Mouse (Mus musculus) forebrain, embryonic 14.5 days (tissue): ENCODE results near the gene Hdac10. TPM values are rescaled to one million over a fixed set of nuclear protein-coding genes. Genes with fewer than 3 reads are reported as not detected.

ENCODE experiments used
- ATAC-seq: fragments of 200-750 bp; cut with Nextera tagmentation; 2 replicates; pipeline ENCODE4 v1.8.0; 2017; ENCODE audit warnings: mild to moderate bottlenecking, moderate library complexity
- DNase-seq: peaks from one replicate; pipeline ENCODE4 v3.0.0-alpha.2; 2015; ENCODE audit warnings: low spot score
- H3K27ac ChIP-seq: fragments of 300-500 bp; sonication (generic); 2 replicates; pipeline ENCODE4 v1.5.1; 2014; ENCODE audit warnings: low read depth, mild to moderate bottlenecking, control low read depth, low read length, moderate library complexity
- H3K27me3 ChIP-seq: fragments of 300-500 bp; sonication (generic); replicated peaks from 2 replicates; pipeline ENCODE4 v1.6.1; 2014; ENCODE audit warnings: low read length, control low read depth, mixed read lengths; ENCODE audit not compliant: control insufficient read depth, insufficient read depth
- H3K36me3 ChIP-seq: fragments of 300-500 bp; sonication (generic); 2 replicates; pipeline ENCODE4 v1.6.1; 2014; ENCODE audit warnings: low read length, control low read depth; ENCODE audit not compliant: control insufficient read depth, insufficient read depth
- H3K4me1 ChIP-seq: fragments of 300-500 bp; sonication (generic); 2 replicates; pipeline ENCODE4 v1.6.1; 2014; ENCODE audit warnings: antibody characterized with exemption, low read length, control low read depth; ENCODE audit not compliant: control insufficient read depth, insufficient read depth
- H3K4me2 ChIP-seq: fragments of 300-500 bp; sonication (generic); 2 replicates; pipeline ENCODE4 v1.6.1; 2014; ENCODE audit warnings: mild to moderate bottlenecking, control low read depth, low read length
- H3K4me3 ChIP-seq: fragments of 300-500 bp; sonication (generic); 2 replicates; pipeline ENCODE4 v1.5.1; 2014; ENCODE audit warnings: low read depth, low read length, control low read depth
- H3K9ac ChIP-seq: fragments of 300-500 bp; sonication (generic); 2 replicates; pipeline ENCODE4 v1.6.1; 2014; ENCODE audit warnings: mild to moderate bottlenecking, low read length, control low read depth, moderate library complexity
- H3K9me3 ChIP-seq: fragments of 300-500 bp; sonication (generic); replicated peaks from 2 replicates; pipeline ENCODE4 v1.6.1; 2016; ENCODE audit warnings: low read length, control low read depth, mixed read lengths; ENCODE audit not compliant: control insufficient read depth
- WGBS: fragments of 180-500 bp; shearing (Covaris S2); extraction: QIAGEN DNeasy Blood & Tissue Kit; methylation state at CpG from one replicate; pipeline ENCODE4 v1.1.7; 2014; 5-methylcytosine and 5-hydroxymethylcytosine counted together
- polyA plus RNA-seq: library from polyadenylated mRNA; unstranded; fragments of >200 nt; fragmentation: Nextera tagmentation; extraction: Ambion mirVana; gene quantifications from 2 replicates; pipeline ENCODE4 v1.2.1, GENCODE M21; 2014

The Hdac10 gene
- polyA plus RNA-seq, 1 experiment from 2014 or later, result 18.4 TPM

- Histone ChIP-seq H3K27ac (no peak overlapping the region), H3K9ac (no peak overlapping the region), H3K9me3 (no peaks in the 10 kb centered on the region), H3K4me1 (no peaks in the 10 kb centered on the region), H3K27me3 (no peaks in the 10 kb centered on the region), H3K4me2 (no peak overlapping the region), H3K36me3 (peaks cover 100% of the 10 kb centered on the region), H3K4me3 (no peak overlapping the region)
- ATAC-seq, result no peak
- 86% methylated on average over 7 of the region's 7 CpGs for WGBS
- no peak for DNase-seq
These were observed 29.9 kb downstream of the Hdac10 start for GRCm38 (mm10) chr15:89098616-89099015.

DNA sequence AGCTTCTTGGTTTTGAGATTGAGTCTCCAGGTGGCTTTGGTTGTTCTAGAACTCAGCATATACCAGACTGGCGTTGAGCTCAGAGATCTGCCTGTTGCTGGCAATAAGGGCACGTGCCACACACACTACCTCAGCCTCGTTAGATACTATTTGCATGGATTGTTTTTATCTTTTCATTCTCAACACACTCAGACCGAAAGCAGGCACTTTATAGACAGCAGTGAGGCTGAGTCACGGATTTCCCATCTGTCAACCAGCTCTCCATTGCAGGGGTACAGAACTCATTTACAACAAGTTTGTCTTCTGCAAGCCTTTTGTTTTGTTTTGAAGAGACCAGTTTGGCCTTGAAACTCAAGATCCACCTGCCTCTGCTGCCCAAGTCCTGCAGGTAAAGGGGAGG lies 31.1 kb downstream of the Hdac10 start:
- WGBS, result 77% methylated on average over 5 of the region's 5 CpGs

DNA sequence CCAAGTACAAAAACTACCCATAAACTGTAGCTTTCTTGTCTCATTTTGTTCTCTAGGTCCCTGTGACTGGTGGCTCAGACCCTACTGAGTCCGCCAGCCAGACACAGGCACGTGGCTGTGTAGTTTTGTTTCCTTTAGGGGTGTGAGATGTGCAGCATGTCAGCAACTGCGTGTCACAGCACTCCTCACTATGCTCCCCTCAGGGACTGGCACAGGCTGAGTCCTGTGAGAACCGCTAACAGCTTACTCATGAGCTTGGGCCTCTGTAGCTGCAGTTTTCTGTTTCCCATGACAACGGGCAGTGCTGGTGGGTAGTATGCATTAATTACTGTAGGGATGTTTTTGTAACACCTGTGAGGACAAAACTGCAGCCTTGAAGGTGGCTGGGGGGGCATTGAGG lies 36.3 kb downstream of the Hdac10 start:
- ATAC-seq, result no peak

More for the DNA sequence above, 31.1 kb downstream of the Hdac10 start:
- Histone ChIP-seq H3K4me1 (no peaks in the 10 kb centered on the region), H3K9me3 (no peaks in the 10 kb centered on the region), H3K4me2 (no peak overlapping the region), H3K9ac (no peak overlapping the region), H3K36me3 (peaks cover 100% of the 10 kb centered on the region), H3K27me3 (no peaks in the 10 kb centered on the region), H3K27ac (no peak overlapping the region), H3K4me3 (no peak overlapping the region)
- ATAC-seq (no peak), DNase-seq (no peak)

DNA sequence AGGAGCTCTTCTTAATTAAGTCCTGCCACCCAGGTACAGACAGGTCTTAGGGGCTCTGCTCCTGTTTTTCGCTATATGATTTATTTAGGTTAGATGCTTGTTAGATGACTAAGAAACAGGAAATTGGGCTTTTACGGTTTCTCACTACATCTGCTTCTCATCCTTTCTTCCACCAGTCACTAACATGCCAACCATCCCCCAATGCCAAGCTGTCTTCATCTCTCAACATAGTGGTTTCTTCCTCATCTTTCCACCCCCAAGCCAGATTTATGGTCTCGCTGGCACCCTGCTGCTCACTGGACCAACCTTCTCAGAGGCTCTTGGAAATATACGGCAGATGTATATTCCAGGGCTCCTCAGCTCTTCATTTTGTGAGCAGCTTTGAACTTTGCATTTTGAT lies 37.8 kb downstream of the Hdac10 start:
- H3K27me3 ChIP-seq, result no peaks in the 10 kb centered on the region
- 93% methylated on average over 4 of the region's 4 CpGs for WGBS
- H3K9me3 ChIP-seq, result no peaks in the 10 kb centered on the region
- peak overlapping the region; percentile 91; the same call in 1 of the 2 replicates for H3K4me2 ChIP-seq
- ATAC-seq (no peak), DNase-seq (no peak)
- peaks cover 14% of the 10 kb centered on the region for H3K4me1 ChIP-seq
- no peak overlapping the region for H3K4me3 ChIP-seq
- peaks cover 50% of the 10 kb centered on the region for H3K36me3 ChIP-seq
- no peak overlapping the region for H3K9ac ChIP-seq
- H3K27ac ChIP-seq, result no peak overlapping the region

More for the DNA sequence above, 36.3 kb downstream of the Hdac10 start:
- Histone ChIP-seq H3K9ac (no peak overlapping the region), H3K9me3 (no peaks in the 10 kb centered on the region), H3K27me3 (no peaks in the 10 kb centered on the region), H3K4me1 (peaks cover 14% of the 10 kb centered on the region), H3K27ac (no peak overlapping the region), H3K4me2 (no peak overlapping the region), H3K4me3 (no peak overlapping the region), H3K36me3 (peaks cover 51% of the 10 kb centered on the region)
- 80% methylated on average over 5 of the region's 5 CpGs for WGBS
- no peak for DNase-seq

GRCm38 (mm10) chr15:89089248-89090051 lies 39.0 kb downstream of the Hdac10 start:
- peaks cover 50% of the 10 kb centered on the region for H3K36me3 ChIP-seq
- H3K9me3 ChIP-seq, result no peaks in the 10 kb centered on the region
- peak overlapping the region; percentile 95 for H3K9ac ChIP-seq
- 3% methylated on average over 56 of the region's 68 CpGs for WGBS
- ATAC-seq (peak; percentile 63), DNase-seq (peak; percentile 12)
- H3K4me2 ChIP-seq, result peak overlapping the region; percentile 91
- no peaks in the 10 kb centered on the region for H3K27me3 ChIP-seq
- peaks cover 14% of the 10 kb centered on the region for H3K4me1 ChIP-seq
- peak overlapping the region; percentile 72; the same call in 1 of the 2 replicates for H3K27ac ChIP-seq
- H3K4me3 ChIP-seq, result peak overlapping the region; percentile 97

- no peaks in the 10 kb centered on the region for H3K9me3 ChIP-seq
- peaks cover 14% of the 10 kb centered on the region for H3K4me1 ChIP-seq
- H3K27ac ChIP-seq, result peak within 1 kb of the TSS; percentile 72; the same call in 1 of the 2 replicates
- WGBS, result 2% methylated on average over 38 of the region's 38 CpGs
- H3K36me3 ChIP-seq, result peaks cover 50% of the 10 kb centered on the region
- no peaks in the 10 kb centered on the region for H3K27me3 ChIP-seq
- DNase-seq (peak; percentile 94), ATAC-seq (peak; percentile 95)
- peak within 1 kb of the TSS; percentile 97 for H3K4me3 ChIP-seq
- H3K4me2 ChIP-seq, result peak within 1 kb of the TSS; percentile 91
- peak within 1 kb of the TSS; percentile 95 for H3K9ac ChIP-seq
These were observed 39.8 kb downstream of the Hdac10 start, which contains the start of gene Selenoo for GRCm38 (mm10) chr15:89088607-89089247. TSS of gene Selenoo (plus strand) at chr15:89089084.

DNA sequence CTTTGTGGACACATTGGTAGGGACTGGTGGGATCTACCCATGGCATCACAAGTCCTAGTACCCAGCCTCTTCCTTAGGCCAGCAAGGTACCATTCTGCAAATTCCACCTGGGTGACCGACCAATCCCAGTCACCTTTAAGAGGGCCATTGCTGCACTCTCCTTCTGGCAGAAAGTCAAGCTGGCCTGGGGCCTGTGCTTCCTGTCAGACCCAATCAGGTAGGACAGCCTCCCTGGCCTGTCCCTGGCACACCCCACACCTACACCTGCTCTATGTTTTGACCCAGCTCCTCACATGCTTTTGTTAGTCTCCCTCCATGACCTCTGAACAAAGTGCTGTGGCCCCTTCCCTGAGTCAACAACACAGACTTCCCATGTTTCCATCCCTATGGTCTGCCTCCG lies 43.7 kb downstream of the Hdac10 start:
- 93% methylated on average over 2 of the region's 2 CpGs for WGBS
- H3K9ac ChIP-seq, result no peak overlapping the region
- no peak overlapping the region for H3K4me3 ChIP-seq
- H3K9me3 ChIP-seq, result no peaks in the 10 kb centered on the region
- H3K4me2 ChIP-seq, result no peak overlapping the region
- no peak overlapping the region for H3K27ac ChIP-seq
- no peak for ATAC-seq
- no peaks in the 10 kb centered on the region for H3K27me3 ChIP-seq
- no peak for DNase-seq
- peaks cover 62% of the 10 kb centered on the region for H3K36me3 ChIP-seq
- peaks cover 6% of the 10 kb centered on the region for H3K4me1 ChIP-seq

- no peak overlapping the region for H3K4me3 ChIP-seq
- ATAC-seq, result no peak
- H3K9me3 ChIP-seq, result no peaks in the 10 kb centered on the region
- H3K36me3 ChIP-seq, result peaks cover 69% of the 10 kb centered on the region
- no peak for DNase-seq
- no peaks in the 10 kb centered on the region for H3K27me3 ChIP-seq
- H3K4me2 ChIP-seq, result no peak overlapping the region
- H3K9ac ChIP-seq, result no peak overlapping the region
- WGBS, result 96% methylated on average over 1 of the region's 1 CpGs
- H3K4me1 ChIP-seq, result peaks cover 4% of the 10 kb centered on the region; the same call in 1 of the 2 replicates
- H3K27ac ChIP-seq, result no peak overlapping the region
These were observed 44.6 kb downstream of the Hdac10 start for GRCm38 (mm10) chr15:89083906-89084305.
